Mouse (Mus musculus): ENCODE results near the gene Jaml. TPM values are rescaled to one million over a fixed set of nuclear protein-coding genes. Genes with fewer than 3 reads are reported as not detected.

Jaml gene
- polyA plus RNA-seq (2014; fragmentation: Illumina TruSeq; extraction: RNeasy Lipid Tissue Mini Kit (QIAGEN cat#74804); ENCODE audit: low read depth, low replicate concordance): 13.2 TPM

GRCm38 (mm10) chr9:45079011-45079410, at the start of gene Jaml:
Gene Jaml (plus strand): TSS chr9:45079183.

GRCm38 (mm10) chr9:45039499-45039898, 39.5 kb upstream of the Jaml start, which contains the start of gene Mpzl2:
Gene Mpzl2 (plus strand): TSS chr9:45039799.

GRCm38 (mm10) chr9:45055082-45055713, 23.8 kb upstream of the Jaml start, which contains the start of gene Mpzl3:
Gene Mpzl3 (plus strand): TSS chr9:45055186.

GRCm38 (mm10) chr9:45117741-45118431, 38.9 kb downstream of the Jaml start, which contains the start of gene Scn2b:
Gene Scn2b (plus strand): TSS chr9:45117782.

GRCm38 (mm10) chr9:45138191-45139032, 59.4 kb downstream of the Jaml start, which contains the start of gene Scn4b:
Gene Scn4b (plus strand): TSS chr9:45138395.

Other genes with a start within 250 kb of the Jaml start
- gene Kmt2a, start 197.9 kb upstream of the Jaml start, polyA plus RNA-seq (2014; fragmentation: Illumina TruSeq; extraction: RNeasy Lipid Tissue Mini Kit (QIAGEN cat#74804); ENCODE audit: low read depth, low replicate concordance): 28.0 TPM
- 608 TPM for gene Atp5l, start 158.4 kb upstream of the Jaml start, polyA plus RNA-seq (2014; fragmentation: Illumina TruSeq; extraction: RNeasy Lipid Tissue Mini Kit (QIAGEN cat#74804); ENCODE audit: low read depth, low replicate concordance)
- 87.4 TPM for gene Ube4a, start 113.6 kb upstream of the Jaml start, polyA plus RNA-seq (2014; fragmentation: Illumina TruSeq; extraction: RNeasy Lipid Tissue Mini Kit (QIAGEN cat#74804); ENCODE audit: low read depth, low replicate concordance)
- 3.1 TPM for gene Cd3g, start 98.8 kb upstream of the Jaml start, polyA plus RNA-seq (2014; fragmentation: Illumina TruSeq; extraction: RNeasy Lipid Tissue Mini Kit (QIAGEN cat#74804); ENCODE audit: low read depth, low replicate concordance)
- gene Cd3d, start 97.4 kb upstream of the Jaml start, polyA plus RNA-seq (2014; fragmentation: Illumina TruSeq; extraction: RNeasy Lipid Tissue Mini Kit (QIAGEN cat#74804); ENCODE audit: low read depth, low replicate concordance): 1.1 TPM
- 1.6 TPM for gene Cd3e, start 69.6 kb upstream of the Jaml start, polyA plus RNA-seq (2014; fragmentation: Illumina TruSeq; extraction: RNeasy Lipid Tissue Mini Kit (QIAGEN cat#74804); ENCODE audit: low read depth, low replicate concordance)
- gene Mpzl2, start 39.4 kb upstream of the Jaml start, polyA plus RNA-seq (2014; fragmentation: Illumina TruSeq; extraction: RNeasy Lipid Tissue Mini Kit (QIAGEN cat#74804); ENCODE audit: low read depth, low replicate concordance): 149 TPM
- gene Mpzl3, start 24.0 kb upstream of the Jaml start, polyA plus RNA-seq (2014; fragmentation: Illumina TruSeq; extraction: RNeasy Lipid Tissue Mini Kit (QIAGEN cat#74804); ENCODE audit: low read depth, low replicate concordance): 57.8 TPM
- 1.8 TPM for gene Scn2b, start 38.6 kb downstream of the Jaml start, polyA plus RNA-seq (2014; fragmentation: Illumina TruSeq; extraction: RNeasy Lipid Tissue Mini Kit (QIAGEN cat#74804); ENCODE audit: low read depth, low replicate concordance)
- gene Scn4b, start 59.2 kb downstream of the Jaml start, polyA plus RNA-seq (2014; fragmentation: Illumina TruSeq; extraction: RNeasy Lipid Tissue Mini Kit (QIAGEN cat#74804); ENCODE audit: low read depth, low replicate concordance): 0.13 TPM
- gene BC049352, start 102.8 kb downstream of the Jaml start, polyA plus RNA-seq (2014; fragmentation: Illumina TruSeq; extraction: RNeasy Lipid Tissue Mini Kit (QIAGEN cat#74804); ENCODE audit: low read depth, low replicate concordance): not detected
- 41.3 TPM for gene Tmprss4, start 124.9 kb downstream of the Jaml start, polyA plus RNA-seq (2014; fragmentation: Illumina TruSeq; extraction: RNeasy Lipid Tissue Mini Kit (QIAGEN cat#74804); ENCODE audit: low read depth, low replicate concordance)
- gene Il10ra, start 190.0 kb downstream of the Jaml start, polyA plus RNA-seq (2014; fragmentation: Illumina TruSeq; extraction: RNeasy Lipid Tissue Mini Kit (QIAGEN cat#74804); ENCODE audit: low read depth, low replicate concordance): 1.2 TPM
- gene Tmprss13, start 239.9 kb downstream of the Jaml start, polyA plus RNA-seq (2014; fragmentation: Illumina TruSeq; extraction: RNeasy Lipid Tissue Mini Kit (QIAGEN cat#74804); ENCODE audit: low read depth, low replicate concordance): 1.4 TPM

Measured in sigmoid colon, adult 10 weeks (tissue).